Mouse (Mus musculus): Measurements from ENCODE around the gene Pcbp1. TPM values are rescaled to one million over a fixed set of nuclear protein-coding genes. Genes with fewer than 3 reads are reported as not detected.

The Pcbp1 gene
- polyA plus RNA-seq, 1 experiment from 2014 or later: 488 TPM

- no peak overlapping the region for H3K27ac ChIP-seq
- no peak for TF ChIP-seq CTCF (IDR thresholded peaks at IDR 0.05; ENCODE audit: low read depth)
- DNase-seq (ENCODE audit: low spot score) (no peak), ATAC-seq (replicated peaks; ENCODE audit: low FRiP score, low read depth) (no peak)
- H3K9ac ChIP-seq (ENCODE audit: low read depth, low read length): no peak overlapping the region
- H3K4me2 ChIP-seq (ENCODE audit: low read length): no peak overlapping the region
- WGBS: 94% methylated on average over 5 of the region's 5 CpGs
- peaks cover 24% of the 10 kb centered on the region for H3K4me1 ChIP-seq (replicated peaks; ENCODE audit: insufficient read depth, low read length)
- no peak overlapping the region for H3K4me3 ChIP-seq (replicated peaks; ENCODE audit: low read depth, low read length)
- H3K9me3 ChIP-seq (replicated peaks; ENCODE audit: low read length): no peaks in the 10 kb centered on the region
- H3K36me3 ChIP-seq (ENCODE audit: insufficient read depth, low read length): no peaks in the 10 kb centered on the region
- H3K27me3 ChIP-seq (ENCODE audit: insufficient read depth, low read length): no peaks in the 10 kb centered on the region
These were observed 44.2 kb downstream of the Pcbp1 start for GRCm38 (mm10) chr6:86481871-86482270.

GRCm38 (mm10) chr6:86480189-86480831 lies 45.8 kb downstream of the Pcbp1 start:
- TF ChIP-seq CTCF (IDR thresholded peaks at IDR 0.05; ENCODE audit: low read depth): no peak
- DNase-seq (ENCODE audit: low spot score) (peak; percentile 91), ATAC-seq (replicated peaks; ENCODE audit: low FRiP score, low read depth) (peak; percentile 36; the same call in 1 of the 2 replicates)
- Histone ChIP-seq H3K36me3 (ENCODE audit: insufficient read depth, low read length) (no peaks in the 10 kb centered on the region), H3K4me1 (replicated peaks; ENCODE audit: insufficient read depth, low read length) (peaks cover 29% of the 10 kb centered on the region), H3K4me3 (replicated peaks; ENCODE audit: low read depth, low read length) (peak overlapping the region; percentile 25), H3K27ac (peak overlapping the region; percentile 92), H3K27me3 (ENCODE audit: insufficient read depth, low read length) (no peaks in the 10 kb centered on the region), H3K9me3 (replicated peaks; ENCODE audit: low read length) (no peaks in the 10 kb centered on the region), H3K9ac (ENCODE audit: low read depth, low read length) (peak overlapping the region; percentile 60), H3K4me2 (ENCODE audit: low read length) (peak overlapping the region; percentile 56)
- WGBS: 7% methylated on average over 9 of the region's 9 CpGs

- ATAC-seq (replicated peaks; ENCODE audit: low FRiP score, low read depth) (no peak), DNase-seq (ENCODE audit: low spot score) (peak; percentile 58)
- Histone ChIP-seq H3K4me3 (replicated peaks; ENCODE audit: low read depth, low read length) (0 out of 2 replicates have a peak overlapping the region, but pooled peaks have one; percentile 25), H3K9ac (ENCODE audit: low read depth, low read length) (no peak overlapping the region; the same call in 1 of the 2 replicates), H3K27ac (peak overlapping the region; percentile 92), H3K36me3 (ENCODE audit: insufficient read depth, low read length) (no peaks in the 10 kb centered on the region), H3K27me3 (ENCODE audit: insufficient read depth, low read length) (no peaks in the 10 kb centered on the region), H3K9me3 (replicated peaks; ENCODE audit: low read length) (no peaks in the 10 kb centered on the region), H3K4me1 (replicated peaks; ENCODE audit: insufficient read depth, low read length) (peaks cover 29% of the 10 kb centered on the region), H3K4me2 (ENCODE audit: low read length) (peak overlapping the region; percentile 56; the same call in 1 of the 2 replicates)
- TF ChIP-seq CTCF (IDR thresholded peaks at IDR 0.05; ENCODE audit: low read depth): no peak
These were observed 46.3 kb downstream of the Pcbp1 start for GRCm38 (mm10) chr6:86479816-86480188.

DNA sequence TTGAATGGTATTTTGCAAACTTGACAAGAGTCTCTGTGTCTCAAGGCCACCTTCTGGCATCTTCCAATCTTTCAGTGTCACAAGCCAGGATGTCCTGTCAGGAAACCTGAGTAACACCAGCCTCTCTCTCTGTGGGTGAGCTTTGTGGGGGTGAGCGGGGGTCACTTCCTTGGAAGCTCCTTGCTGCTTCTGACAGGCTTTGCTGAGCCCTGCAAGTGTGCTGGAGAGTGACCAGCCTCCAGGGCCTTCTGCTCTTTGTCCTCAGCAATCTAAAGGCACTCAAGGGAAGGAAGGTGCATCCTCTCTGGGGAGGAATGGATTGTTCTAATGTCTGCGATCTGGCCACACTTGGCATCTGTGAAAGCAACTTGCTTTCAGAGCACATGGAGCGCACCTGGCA lies 46.8 kb downstream of the Pcbp1 start:
- Histone ChIP-seq H3K4me2 (ENCODE audit: low read length) (no peak overlapping the region), H3K36me3 (ENCODE audit: insufficient read depth, low read length) (no peaks in the 10 kb centered on the region), H3K4me1 (replicated peaks; ENCODE audit: insufficient read depth, low read length) (peaks cover 29% of the 10 kb centered on the region), H3K27ac (peak overlapping the region; percentile 92), H3K27me3 (ENCODE audit: insufficient read depth, low read length) (no peaks in the 10 kb centered on the region), H3K9me3 (replicated peaks; ENCODE audit: low read length) (no peaks in the 10 kb centered on the region), H3K9ac (ENCODE audit: low read depth, low read length) (no peak overlapping the region), H3K4me3 (replicated peaks; ENCODE audit: low read depth, low read length) (no peak overlapping the region)
- TF ChIP-seq CTCF (IDR thresholded peaks at IDR 0.05; ENCODE audit: low read depth): no peak
- 55% methylated on average over 3 of the region's 3 CpGs for WGBS
- peak; percentile 16; the same call in 1 of the 2 replicates for ATAC-seq (replicated peaks; ENCODE audit: low FRiP score, low read depth)
- peak; percentile 63 for DNase-seq (ENCODE audit: low spot score)

GRCm38 (mm10) chr6:86476931-86477330 lies 49.2 kb downstream of the Pcbp1 start:
- H3K27ac ChIP-seq: 0 out of 2 replicates have a peak overlapping the region, but pooled peaks have one; percentile 2
- peaks cover 37% of the 10 kb centered on the region for H3K4me1 ChIP-seq (replicated peaks; ENCODE audit: insufficient read depth, low read length)

GRCm38 (mm10) chr6:86475462-86476167 lies 50.5 kb downstream of the Pcbp1 start:
- DNase-seq (ENCODE audit: low spot score) (peak; percentile 78), ATAC-seq (replicated peaks; ENCODE audit: low FRiP score, low read depth) (no peak)
- Histone ChIP-seq H3K9me3 (replicated peaks; ENCODE audit: low read length) (no peaks in the 10 kb centered on the region), H3K4me1 (replicated peaks; ENCODE audit: insufficient read depth, low read length) (peaks cover 31% of the 10 kb centered on the region), H3K9ac (ENCODE audit: low read depth, low read length) (no peak overlapping the region), H3K4me3 (replicated peaks; ENCODE audit: low read depth, low read length) (no peak overlapping the region), H3K36me3 (ENCODE audit: insufficient read depth, low read length) (no peaks in the 10 kb centered on the region), H3K27me3 (ENCODE audit: insufficient read depth, low read length) (no peaks in the 10 kb centered on the region), H3K4me2 (ENCODE audit: low read length) (no peak overlapping the region), H3K27ac (peak overlapping the region; percentile 68)
- no peak for TF ChIP-seq CTCF (IDR thresholded peaks at IDR 0.05; ENCODE audit: low read depth)
- WGBS: 29% methylated on average over 9 of the region's 9 CpGs

More at GRCm38 (mm10) chr6:86476931-86477330, 49.2 kb downstream of the Pcbp1 start:
- 65% methylated on average over 5 of the region's 5 CpGs for WGBS
- DNase-seq (ENCODE audit: low spot score) (no peak), ATAC-seq (replicated peaks; ENCODE audit: low FRiP score, low read depth) (no peak)
- Histone ChIP-seq H3K4me3 (replicated peaks; ENCODE audit: low read depth, low read length) (no peak overlapping the region), H3K4me2 (ENCODE audit: low read length) (no peak overlapping the region), H3K36me3 (ENCODE audit: insufficient read depth, low read length) (no peaks in the 10 kb centered on the region), H3K9ac (ENCODE audit: low read depth, low read length) (no peak overlapping the region), H3K27me3 (ENCODE audit: insufficient read depth, low read length) (no peaks in the 10 kb centered on the region), H3K9me3 (replicated peaks; ENCODE audit: low read length) (no peaks in the 10 kb centered on the region)
- TF ChIP-seq CTCF (IDR thresholded peaks at IDR 0.05; ENCODE audit: low read depth): no peak

Data from kidney, postnatal 0 days (tissue).